Mouse (Mus musculus) intestine, embryonic 16.5 days (tissue): ENCODE measurements around the gene Adgrl2. TPM values are rescaled to one million over a fixed set of nuclear protein-coding genes. Genes with fewer than 3 reads are reported as not detected.

Experiments
- ATAC-seq: fragments of 200-750 bp; cut with Nextera tagmentation; 2 replicates; pipeline ENCODE4 v1.8.0; 2017; ENCODE audit warnings: moderate TSS enrichment, moderate library complexity
- H3K27ac ChIP-seq: fragments of 300-500 bp; sonication (generic); 2 replicates; pipeline ENCODE4 v1.5.1; 2014; ENCODE audit warnings: mild to moderate bottlenecking, low read length
- H3K27me3 ChIP-seq: fragments of 300-500 bp; sonication (generic); replicated peaks from 2 replicates; pipeline ENCODE4 v1.6.1; 2014; ENCODE audit warnings: low read length, control low read depth, mixed read lengths; ENCODE audit not compliant: control insufficient read depth, insufficient read depth
- H3K36me3 ChIP-seq: fragments of 300-500 bp; sonication (generic); 2 replicates; pipeline ENCODE4 v1.6.1; 2014; ENCODE audit warnings: low read length, control low read depth; ENCODE audit not compliant: control insufficient read depth, insufficient read depth
- H3K4me1 ChIP-seq: fragments of 300-500 bp; sonication (generic); 2 replicates; pipeline ENCODE4 v1.6.1; 2014; ENCODE audit warnings: low read length, control low read depth, mixed read lengths; ENCODE audit not compliant: control insufficient read depth, insufficient read depth
- H3K4me2 ChIP-seq: fragments of 300-500 bp; sonication (generic); 2 replicates; pipeline ENCODE4 v1.6.1; 2014; ENCODE audit warnings: low read depth, low read length, control low read depth
- H3K4me3 ChIP-seq: fragments of 300-500 bp; sonication (generic); 2 replicates; pipeline ENCODE4 v1.5.1; 2014; ENCODE audit warnings: mild to moderate bottlenecking, low read length
- H3K9ac ChIP-seq: fragments of 300-500 bp; sonication (generic); 2 replicates; pipeline ENCODE4 v1.6.1; 2014; ENCODE audit warnings: low read depth, low read length
- H3K9me3 ChIP-seq: fragments of 300-500 bp; sonication (generic); 2 replicates; pipeline ENCODE4 v1.6.1; 2016; ENCODE audit warnings: low read length, control low read depth; ENCODE audit not compliant: control insufficient read depth
- WGBS: fragments of 180-500 bp; shearing (Covaris S2); extraction: QIAGEN DNeasy Blood & Tissue Kit; methylation state at CpG from one replicate; pipeline ENCODE4 v1.1.7; 2014; 5-methylcytosine and 5-hydroxymethylcytosine counted together
- polyA plus RNA-seq: library from polyadenylated mRNA; unstranded; fragments of >200 nt; fragmentation: Nextera tagmentation; extraction: Ambion mirVana; gene quantifications from 2 replicates; pipeline ENCODE4 v1.2.1, GENCODE M21; 2015

The Adgrl2 gene
- polyA plus RNA-seq, 1 experiment from 2014 or later: 24.4 TPM

GRCm38 (mm10) chr3:148812059-148812458 is 178.3 kb downstream of the Adgrl2 start:
- H3K9me3 ChIP-seq: no peaks in the 10 kb centered on the region
- no peak overlapping the region for H3K9ac ChIP-seq
- H3K4me3 ChIP-seq: no peak overlapping the region
- no peaks in the 10 kb centered on the region for H3K27me3 ChIP-seq
- no peaks in the 10 kb centered on the region for H3K36me3 ChIP-seq
- H3K4me1 ChIP-seq: no peaks in the 10 kb centered on the region
- 58% methylated on average over 1 of the region's 1 CpGs for WGBS
- H3K27ac ChIP-seq: no peak overlapping the region
- no peak overlapping the region for H3K4me2 ChIP-seq
- ATAC-seq: no peak

GRCm38 (mm10) chr3:148806977-148807376 is 183.4 kb downstream of the Adgrl2 start:
- H3K4me3 ChIP-seq: no peak overlapping the region
- H3K9me3 ChIP-seq: no peaks in the 10 kb centered on the region
- no peak overlapping the region for H3K27ac ChIP-seq
- no peaks in the 10 kb centered on the region for H3K36me3 ChIP-seq
- no peak for ATAC-seq
- no peaks in the 10 kb centered on the region for H3K27me3 ChIP-seq
- H3K4me2 ChIP-seq: no peak overlapping the region
- WGBS: 79% methylated on average over 9 of the region's 9 CpGs
- H3K4me1 ChIP-seq: no peaks in the 10 kb centered on the region
- no peak overlapping the region for H3K9ac ChIP-seq

DNA sequence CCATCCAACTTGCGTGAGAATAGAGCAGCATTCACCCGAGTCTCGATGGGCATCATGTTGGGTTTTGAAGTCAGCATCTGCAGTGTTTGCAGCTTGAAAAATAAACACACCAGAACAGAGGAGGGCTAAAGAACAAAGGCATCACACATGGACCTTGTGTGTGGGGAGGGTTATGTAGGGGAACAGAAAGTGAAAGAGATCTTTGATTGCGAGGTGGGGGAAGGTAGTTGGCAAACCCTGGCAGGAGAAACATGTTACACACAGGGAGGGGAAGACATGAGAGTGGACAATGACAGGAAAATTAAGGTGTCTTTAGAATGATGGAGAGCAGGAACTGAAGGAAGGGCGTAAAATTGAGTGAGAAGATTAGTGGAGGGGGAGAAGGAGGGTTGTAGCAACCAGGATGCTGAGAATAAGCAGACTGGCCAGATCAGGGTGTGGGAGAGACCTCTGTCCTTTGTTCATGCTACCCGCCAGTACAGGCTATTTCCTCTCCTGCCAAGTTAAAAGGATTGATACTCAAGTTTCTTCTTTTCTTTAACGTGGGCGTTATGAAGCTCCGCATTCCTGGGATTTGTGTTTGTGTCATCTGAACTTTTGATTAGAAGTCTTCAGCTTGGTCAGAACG is 197.0 kb downstream of the Adgrl2 start:
- 54% methylated on average over 10 of the region's 10 CpGs for WGBS
- ATAC-seq: no peak
- H3K36me3 ChIP-seq: no peaks in the 10 kb centered on the region
- no peaks in the 10 kb centered on the region for H3K4me1 ChIP-seq
- no peak overlapping the region for H3K27ac ChIP-seq
- no peak overlapping the region for H3K4me2 ChIP-seq
- H3K9ac ChIP-seq: no peak overlapping the region
- H3K9me3 ChIP-seq: no peaks in the 10 kb centered on the region
- no peaks in the 10 kb centered on the region for H3K27me3 ChIP-seq
- no peak overlapping the region for H3K4me3 ChIP-seq

DNA sequence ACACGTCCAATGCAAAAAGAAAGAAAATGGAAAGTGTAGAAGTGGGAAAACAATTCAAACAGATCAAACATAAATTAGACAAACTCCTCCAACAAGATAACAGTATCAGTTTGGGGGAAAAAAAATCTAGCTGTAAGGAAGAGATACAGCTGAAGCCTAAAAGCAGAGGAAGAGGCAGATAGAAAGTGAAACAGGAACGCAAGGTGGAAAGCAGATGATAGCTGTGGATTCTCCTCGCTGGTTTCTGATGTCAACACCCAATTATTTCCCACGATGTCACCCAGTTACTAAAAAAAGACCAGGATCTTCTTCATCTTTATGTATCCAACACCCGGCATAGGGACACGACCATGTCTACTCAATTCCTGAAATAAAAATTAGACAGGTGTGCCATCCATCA is 220.0 kb downstream of the Adgrl2 start:
- Histone ChIP-seq H3K27me3 (no peaks in the 10 kb centered on the region), H3K27ac (no peak overlapping the region), H3K36me3 (no peaks in the 10 kb centered on the region), H3K9ac (no peak overlapping the region), H3K4me1 (no peaks in the 10 kb centered on the region), H3K4me2 (no peak overlapping the region), H3K4me3 (no peak overlapping the region), H3K9me3 (no peaks in the 10 kb centered on the region)
- no peak for ATAC-seq
- 82% methylated on average over 6 of the region's 6 CpGs for WGBS
